Mouse (Mus musculus): ENCODE measurements at regions not wholly inside any gene's neighbourhood (a gene's known extent, or its start where the extent isn't known, plus 50 kb on each side); places are given as distances from the start of the nearest gene placed in this dataset.

- no peak for ATAC-seq (replicated peaks; ENCODE audit: extremely low read depth, insufficient read depth, low FRiP score)
- 80% methylated on average over 9 of the region's 9 CpGs for WGBS
- H3K9ac ChIP-seq (ENCODE audit: low read length), result no peak overlapping the region
Measured at GRCm38 (mm10) chr7:136813691-136814325, 80.6 kb upstream of the Mgmt start.

GRCm38 (mm10) chr7:136814751-136815150 is 79.7 kb upstream of the Mgmt start:
- H3K9me3 ChIP-seq (replicated peaks; ENCODE audit: control insufficient read depth, low read length), result no peaks in the 10 kb centered on the region
- no peak overlapping the region for H3K4me2 ChIP-seq (ENCODE audit: low read depth, low read length)
- H3K4me3 ChIP-seq (ENCODE audit: low read length), result no peak overlapping the region
- no peak overlapping the region for H3K9ac ChIP-seq (ENCODE audit: low read length)
- no peaks in the 10 kb centered on the region for H3K36me3 ChIP-seq (ENCODE audit: control insufficient read depth, insufficient read depth)
- H3K27ac ChIP-seq (ENCODE audit: low read length), result no peak overlapping the region
- H3K4me1 ChIP-seq (ENCODE audit: control insufficient read depth, insufficient read depth, low read length), result no peaks in the 10 kb centered on the region
- 74% methylated on average over 6 of the region's 6 CpGs for WGBS
- ATAC-seq (replicated peaks; ENCODE audit: extremely low read depth, insufficient read depth, low FRiP score), result no peak
- H3K27me3 ChIP-seq (ENCODE audit: control insufficient read depth, insufficient read depth, low read length), result no peaks in the 10 kb centered on the region; the same call in 1 of the 2 replicates

More at GRCm38 (mm10) chr7:136813691-136814325, 80.6 kb upstream of the Mgmt start:
- Histone ChIP-seq H3K36me3 (ENCODE audit: control insufficient read depth, insufficient read depth) (no peaks in the 10 kb centered on the region), H3K4me2 (ENCODE audit: low read depth, low read length) (no peak overlapping the region), H3K4me1 (ENCODE audit: control insufficient read depth, insufficient read depth, low read length) (no peaks in the 10 kb centered on the region), H3K9me3 (replicated peaks; ENCODE audit: control insufficient read depth, low read length) (no peaks in the 10 kb centered on the region), H3K27me3 (ENCODE audit: control insufficient read depth, insufficient read depth, low read length) (no peaks in the 10 kb centered on the region), H3K4me3 (ENCODE audit: low read length) (no peak overlapping the region), H3K27ac (ENCODE audit: low read length) (no peak overlapping the region)

GRCm38 (mm10) chr7:136820291-136820690 is 74.1 kb upstream of the Mgmt start:
- no peak overlapping the region for H3K9ac ChIP-seq (ENCODE audit: low read length)
- no peaks in the 10 kb centered on the region for H3K4me1 ChIP-seq (ENCODE audit: control insufficient read depth, insufficient read depth, low read length)
- H3K27ac ChIP-seq (ENCODE audit: low read length), result no peak overlapping the region
- H3K27me3 ChIP-seq (ENCODE audit: control insufficient read depth, insufficient read depth, low read length), result peaks cover 3% of the 10 kb centered on the region; the same call in 1 of the 2 replicates
- no peak for ATAC-seq (replicated peaks; ENCODE audit: extremely low read depth, insufficient read depth, low FRiP score)
- H3K4me3 ChIP-seq (ENCODE audit: low read length), result no peak overlapping the region
- H3K4me2 ChIP-seq (ENCODE audit: low read depth, low read length), result no peak overlapping the region
- 53% methylated on average over 4 of the region's 4 CpGs for WGBS
- H3K9me3 ChIP-seq (replicated peaks; ENCODE audit: control insufficient read depth, low read length), result no peaks in the 10 kb centered on the region
- H3K36me3 ChIP-seq (ENCODE audit: control insufficient read depth, insufficient read depth), result no peaks in the 10 kb centered on the region

GRCm38 (mm10) chr7:136825647-136826046 is 68.8 kb upstream of the Mgmt start:
- Histone ChIP-seq H3K4me1 (ENCODE audit: control insufficient read depth, insufficient read depth, low read length) (no peaks in the 10 kb centered on the region), H3K27me3 (ENCODE audit: control insufficient read depth, insufficient read depth, low read length) (peaks cover 3% of the 10 kb centered on the region; the same call in 1 of the 2 replicates), H3K27ac (ENCODE audit: low read length) (no peak overlapping the region), H3K4me2 (ENCODE audit: low read depth, low read length) (peak overlapping the region; percentile 46), H3K9ac (ENCODE audit: low read length) (no peak overlapping the region), H3K36me3 (ENCODE audit: control insufficient read depth, insufficient read depth) (no peaks in the 10 kb centered on the region), H3K4me3 (ENCODE audit: low read length) (0 out of 2 replicates have a peak overlapping the region, but pooled peaks have one; percentile 2), H3K9me3 (replicated peaks; ENCODE audit: control insufficient read depth, low read length) (no peaks in the 10 kb centered on the region)
- no peak for ATAC-seq (replicated peaks; ENCODE audit: extremely low read depth, insufficient read depth, low FRiP score)
- 26% methylated on average over 16 of the region's 16 CpGs for WGBS

- Histone ChIP-seq H3K9ac (ENCODE audit: low read length) (no peak overlapping the region), H3K4me2 (ENCODE audit: low read depth, low read length) (no peak overlapping the region), H3K4me1 (ENCODE audit: control insufficient read depth, insufficient read depth, low read length) (no peaks in the 10 kb centered on the region), H3K27ac (ENCODE audit: low read length) (no peak overlapping the region), H3K4me3 (ENCODE audit: low read length) (no peak overlapping the region), H3K27me3 (ENCODE audit: control insufficient read depth, insufficient read depth, low read length) (peaks cover 2% of the 10 kb centered on the region; the same call in 1 of the 2 replicates), H3K9me3 (replicated peaks; ENCODE audit: control insufficient read depth, low read length) (no peaks in the 10 kb centered on the region), H3K36me3 (ENCODE audit: control insufficient read depth, insufficient read depth) (no peaks in the 10 kb centered on the region)
- WGBS, result 79% methylated on average over 1 of the region's 1 CpGs
- ATAC-seq (replicated peaks; ENCODE audit: extremely low read depth, insufficient read depth, low FRiP score), result no peak
Measured at GRCm38 (mm10) chr7:136829621-136830313, 64.6 kb upstream of the Mgmt start.

- H3K27me3 ChIP-seq (ENCODE audit: control insufficient read depth, insufficient read depth, low read length), result 0 out of 2 replicates have a peak, but pooled peaks cover 2% of the 10 kb centered on the region
- H3K4me1 ChIP-seq (ENCODE audit: control insufficient read depth, insufficient read depth, low read length), result no peaks in the 10 kb centered on the region
- H3K9ac ChIP-seq (ENCODE audit: low read length), result no peak overlapping the region
- ATAC-seq (replicated peaks; ENCODE audit: extremely low read depth, insufficient read depth, low FRiP score), result no peak
- no peaks in the 10 kb centered on the region for H3K9me3 ChIP-seq (replicated peaks; ENCODE audit: control insufficient read depth, low read length)
- no peaks in the 10 kb centered on the region for H3K36me3 ChIP-seq (ENCODE audit: control insufficient read depth, insufficient read depth)
- no peak overlapping the region for H3K4me3 ChIP-seq (ENCODE audit: low read length)
- H3K27ac ChIP-seq (ENCODE audit: low read length), result no peak overlapping the region
- no peak overlapping the region for H3K4me2 ChIP-seq (ENCODE audit: low read depth, low read length)
- WGBS, result 65% methylated on average over 7 of the region's 7 CpGs
Measured at GRCm38 (mm10) chr7:136832419-136832818, 62.0 kb upstream of the Mgmt start.

- 55% methylated on average over 5 of the region's 5 CpGs for WGBS
- H3K9me3 ChIP-seq (replicated peaks; ENCODE audit: control insufficient read depth, low read length), result no peaks in the 10 kb centered on the region
- no peak overlapping the region for H3K4me3 ChIP-seq (ENCODE audit: low read length)
- no peaks in the 10 kb centered on the region for H3K36me3 ChIP-seq (ENCODE audit: control insufficient read depth, insufficient read depth)
- H3K27ac ChIP-seq (ENCODE audit: low read length), result 0 out of 2 replicates have a peak overlapping the region, but pooled peaks have one; percentile 61
- no peaks in the 10 kb centered on the region for H3K27me3 ChIP-seq (ENCODE audit: control insufficient read depth, insufficient read depth, low read length)
- H3K9ac ChIP-seq (ENCODE audit: low read length), result no peak overlapping the region
- no peak overlapping the region for H3K4me2 ChIP-seq (ENCODE audit: low read depth, low read length)
- peaks cover 6% of the 10 kb centered on the region for H3K4me1 ChIP-seq (ENCODE audit: control insufficient read depth, insufficient read depth, low read length)
- no peak; the same call in 1 of the 2 replicates for ATAC-seq (replicated peaks; ENCODE audit: extremely low read depth, insufficient read depth, low FRiP score)
Measured at GRCm38 (mm10) chr7:136838971-136839370, 55.4 kb upstream of the Mgmt start.

GRCm38 (mm10) chr7:136840224-136840623 is 54.2 kb upstream of the Mgmt start:
- Histone ChIP-seq H3K4me1 (ENCODE audit: control insufficient read depth, insufficient read depth, low read length) (peaks cover 7% of the 10 kb centered on the region), H3K9ac (ENCODE audit: low read length) (no peak overlapping the region), H3K27ac (ENCODE audit: low read length) (no peak overlapping the region), H3K27me3 (ENCODE audit: control insufficient read depth, insufficient read depth, low read length) (no peaks in the 10 kb centered on the region), H3K4me2 (ENCODE audit: low read depth, low read length) (no peak overlapping the region), H3K36me3 (ENCODE audit: control insufficient read depth, insufficient read depth) (no peaks in the 10 kb centered on the region), H3K9me3 (replicated peaks; ENCODE audit: control insufficient read depth, low read length) (no peaks in the 10 kb centered on the region), H3K4me3 (ENCODE audit: low read length) (no peak overlapping the region)
- ATAC-seq (replicated peaks; ENCODE audit: extremely low read depth, insufficient read depth, low FRiP score), result no peak
- WGBS, result 68% methylated on average over 7 of the region's 7 CpGs

GRCm38 (mm10) chr7:136842751-136843150 is 51.7 kb upstream of the Mgmt start:
- Histone ChIP-seq H3K27ac (ENCODE audit: low read length) (no peak overlapping the region), H3K9me3 (replicated peaks; ENCODE audit: control insufficient read depth, low read length) (no peaks in the 10 kb centered on the region), H3K9ac (ENCODE audit: low read length) (no peak overlapping the region), H3K4me2 (ENCODE audit: low read depth, low read length) (no peak overlapping the region), H3K36me3 (ENCODE audit: control insufficient read depth, insufficient read depth) (no peaks in the 10 kb centered on the region), H3K27me3 (ENCODE audit: control insufficient read depth, insufficient read depth, low read length) (no peaks in the 10 kb centered on the region), H3K4me1 (ENCODE audit: control insufficient read depth, insufficient read depth, low read length) (peaks cover 7% of the 10 kb centered on the region), H3K4me3 (ENCODE audit: low read length) (no peak overlapping the region)
- ATAC-seq (replicated peaks; ENCODE audit: extremely low read depth, insufficient read depth, low FRiP score), result no peak
- whole genome bisulfite sequencing, result 74% methylated on average over 7 of the region's 7 CpGs
